Mouse (Mus musculus) retina, embryonic 14.5 days (tissue): ENCODE data around the gene Iscu.

Experiments
- DNase-seq: peaks from one replicate; pipeline ENCODE4 v3.0.0-alpha.2; 2015; ENCODE audit warnings: low spot score

Gene Iscu

DNA sequence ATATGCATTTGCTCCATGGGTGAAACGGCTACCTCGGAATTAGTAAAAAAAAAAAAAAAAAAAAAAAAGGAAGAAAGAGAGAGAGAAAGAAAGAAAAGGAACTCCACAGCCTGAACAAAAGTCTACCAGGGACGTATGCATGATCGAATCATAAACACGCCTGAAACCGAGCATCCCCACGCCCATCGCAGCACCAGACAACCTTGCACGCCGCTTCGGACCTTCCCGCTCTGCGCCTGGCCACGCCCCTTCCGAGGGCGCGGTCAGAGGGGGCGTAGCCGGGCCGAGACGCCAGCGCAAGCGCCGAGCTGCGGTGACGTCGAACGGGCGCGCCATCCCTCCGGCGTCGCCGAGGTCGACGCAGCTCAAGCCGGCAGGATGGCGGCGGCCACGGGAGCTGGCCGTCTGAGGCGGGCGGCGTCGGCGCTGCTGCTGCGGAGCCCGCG is at the start of gene Iscu, which contains the start of gene Sart3:
Gene Iscu (plus strand): TSS at position 299 of the 446 bp plus-strand sequence.
Gene Sart3 (minus strand): TSS at position 61 of the 446 bp plus-strand sequence.
- peak; percentile 95 for DNase-seq

DNA sequence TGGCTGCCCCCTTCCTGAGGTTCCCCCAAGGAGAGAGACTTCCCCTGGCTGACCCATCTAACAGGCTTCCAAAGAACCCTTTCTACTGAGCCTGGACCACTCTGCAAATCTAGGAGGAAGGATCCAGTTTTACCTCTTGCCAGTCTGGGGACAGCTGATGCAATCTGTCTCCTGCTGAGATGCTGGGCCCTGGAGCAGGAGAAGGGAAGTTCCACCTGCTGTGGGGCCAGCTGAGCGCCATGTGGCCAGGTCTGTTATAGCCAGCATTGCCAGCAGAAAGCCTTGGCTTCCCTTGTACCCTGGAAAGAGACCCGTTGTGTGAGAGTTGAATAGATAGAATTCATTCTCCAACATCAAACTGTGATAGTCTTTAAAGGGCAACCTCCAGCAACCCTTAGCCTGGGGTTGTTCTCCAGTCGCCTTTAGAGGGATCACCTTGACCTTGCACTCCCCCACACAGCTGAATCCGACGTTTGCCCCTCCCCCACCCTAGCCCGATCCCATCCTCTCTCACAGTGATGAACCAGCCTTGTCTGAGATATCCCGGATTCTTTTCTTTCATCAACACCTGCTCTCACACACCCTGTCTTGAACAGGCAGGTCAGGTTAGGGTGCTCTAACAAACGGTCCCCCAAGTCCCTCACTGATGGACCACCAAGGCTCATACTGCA is 48.8 kb upstream of the Iscu start:
- no peak for DNase-seq

DNA sequence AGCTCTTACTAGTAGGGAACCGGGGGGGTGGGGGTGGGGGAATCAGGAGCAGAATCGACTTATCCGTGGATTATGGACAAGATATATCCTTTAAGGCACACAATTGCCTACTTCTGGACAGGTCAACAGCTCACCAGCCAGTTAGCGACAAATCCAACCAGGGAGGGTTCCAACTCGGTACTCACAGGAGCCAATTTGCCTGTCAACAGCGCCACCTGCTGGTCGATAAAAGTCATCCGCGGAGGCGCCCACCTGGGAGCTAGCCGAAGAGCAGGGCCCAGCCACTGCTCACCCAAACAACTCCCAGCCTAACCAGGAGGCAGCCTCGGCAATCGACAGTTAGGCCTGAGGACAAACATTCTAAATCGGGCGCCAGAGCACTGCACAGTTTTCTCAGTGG is 48.1 kb upstream of the Iscu start, which contains the start of gene 1700069L16Rik:
Gene 1700069L16Rik (minus strand): TSS at position 327 of the 400 bp plus-strand sequence.
- peak; percentile 93 for DNase-seq

DNA sequence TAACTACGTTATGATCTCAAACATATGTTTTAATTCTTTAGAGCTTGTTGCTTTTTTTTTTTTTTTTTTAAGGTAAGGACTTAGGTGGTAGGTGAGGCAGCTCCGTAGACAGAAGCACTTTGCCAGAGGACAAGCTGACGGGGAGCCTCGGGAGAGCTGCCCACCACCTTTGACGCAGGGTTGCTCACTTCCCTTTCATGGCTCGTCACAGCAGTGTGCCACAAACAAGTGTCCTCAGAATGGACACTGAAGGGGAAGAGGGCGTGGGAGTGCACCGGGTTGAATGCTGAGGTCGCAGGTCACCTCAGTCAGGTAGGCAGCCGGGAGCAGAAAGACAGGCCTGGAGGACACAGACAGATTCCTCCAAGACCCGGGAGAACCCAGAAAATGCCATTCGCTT is 47.1 kb upstream of the Iscu start:
- no peak for DNase-seq

DNA sequence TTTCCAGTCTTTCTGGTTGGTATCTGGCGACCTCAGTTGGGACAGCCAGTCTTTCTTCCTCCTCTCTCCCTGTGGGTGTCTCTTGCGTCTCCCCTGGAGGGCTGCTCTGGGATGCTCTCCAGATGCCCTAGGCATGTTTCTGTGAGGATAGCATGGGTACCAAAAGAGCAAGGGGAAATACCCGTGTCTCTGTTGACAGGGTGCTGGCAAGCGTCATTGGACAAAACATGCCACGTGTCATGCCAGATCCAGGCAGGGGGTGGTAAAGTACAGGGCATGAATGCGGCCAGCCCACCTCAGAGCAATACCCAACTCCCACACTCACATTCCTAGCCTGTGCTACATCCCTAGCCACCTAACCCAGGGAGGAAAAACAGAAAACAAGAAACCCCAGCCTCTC is 45.9 kb upstream of the Iscu start:
- DNase-seq, result no peak

DNA sequence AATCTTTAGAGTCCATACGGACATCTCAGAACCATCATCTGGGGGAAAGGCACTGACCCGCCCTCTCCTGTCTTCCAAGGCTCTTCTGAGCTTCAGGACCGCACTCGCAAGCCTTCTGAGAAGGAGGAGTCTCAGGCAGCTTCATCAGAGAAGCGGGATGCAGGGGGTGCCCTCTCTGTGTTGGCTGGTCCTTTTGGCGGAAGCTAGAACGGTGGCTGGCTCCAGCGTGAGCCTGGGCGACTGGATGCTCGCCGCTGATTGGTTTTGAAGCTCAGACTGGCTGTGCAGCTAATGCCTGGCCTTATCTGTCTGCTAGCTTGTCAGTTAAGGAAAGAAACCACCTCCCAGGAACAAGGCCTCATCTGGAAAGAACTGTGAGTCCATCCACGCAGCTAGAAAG is 45.3 kb upstream of the Iscu start:
- no peak for DNase-seq

DNA sequence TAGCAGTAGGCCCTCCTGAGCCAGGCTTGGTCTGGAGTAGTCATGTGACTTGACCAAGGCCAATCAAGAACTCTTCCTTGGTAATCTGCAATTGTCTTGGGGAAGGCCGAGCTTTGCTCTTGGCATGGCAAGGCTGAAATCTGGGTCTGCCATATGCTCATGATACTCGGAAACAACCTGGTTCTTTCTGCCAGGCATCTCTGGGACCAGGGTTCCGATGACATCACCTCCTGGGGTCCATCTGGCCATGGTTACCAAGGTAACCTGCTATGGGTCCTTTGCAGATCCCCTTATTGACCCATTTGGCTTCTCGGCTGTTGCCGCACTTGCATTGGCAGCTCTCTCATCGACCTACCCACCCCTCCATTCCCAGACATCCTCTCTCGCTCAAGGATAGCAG is 44.5 kb upstream of the Iscu start:
- no peak for DNase-seq

DNA sequence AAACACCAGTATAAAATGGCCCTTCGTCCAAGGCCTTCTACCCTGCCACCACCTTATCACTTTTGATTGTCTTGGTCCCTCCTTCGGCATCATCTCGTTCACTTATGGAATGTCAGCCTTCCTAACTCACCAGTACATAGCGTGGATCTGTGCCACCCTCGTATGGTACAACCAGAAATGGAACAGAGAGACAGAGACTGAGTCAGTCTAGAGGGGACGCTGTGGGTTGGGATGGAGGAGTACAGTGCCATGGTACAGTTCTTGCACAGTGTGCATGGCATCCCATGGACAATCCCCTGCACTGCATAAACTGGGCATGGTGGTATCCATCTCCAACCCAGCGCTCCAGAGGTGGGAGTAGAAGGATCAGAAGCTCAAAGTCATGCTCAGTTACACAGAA is 43.9 kb upstream of the Iscu start:
- no peak for DNase-seq

DNA sequence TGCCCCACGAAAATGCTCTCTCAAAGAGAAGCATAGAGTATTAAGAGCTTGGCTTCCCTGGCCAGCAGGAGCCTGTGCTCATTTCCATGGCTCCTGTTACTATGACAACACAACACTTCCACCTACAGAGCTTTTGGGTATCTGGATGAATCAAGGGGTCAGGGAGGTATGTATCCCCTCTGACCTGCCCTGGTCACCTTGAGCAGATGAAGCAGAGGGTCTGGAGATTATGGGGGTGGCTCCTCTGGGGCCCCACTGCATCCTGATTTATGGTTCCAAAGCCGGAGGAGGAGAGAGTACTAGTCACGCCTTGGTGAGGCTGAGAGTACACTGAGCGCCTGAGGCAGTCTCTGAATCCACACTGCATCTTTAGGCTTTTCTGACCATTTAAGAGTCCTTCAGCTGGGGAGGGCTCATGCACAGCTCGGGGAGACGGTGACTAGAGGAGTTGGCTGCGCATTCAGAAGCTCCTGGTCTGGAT is 41.9 kb upstream of the Iscu start:
- DNase-seq, result no peak

DNA sequence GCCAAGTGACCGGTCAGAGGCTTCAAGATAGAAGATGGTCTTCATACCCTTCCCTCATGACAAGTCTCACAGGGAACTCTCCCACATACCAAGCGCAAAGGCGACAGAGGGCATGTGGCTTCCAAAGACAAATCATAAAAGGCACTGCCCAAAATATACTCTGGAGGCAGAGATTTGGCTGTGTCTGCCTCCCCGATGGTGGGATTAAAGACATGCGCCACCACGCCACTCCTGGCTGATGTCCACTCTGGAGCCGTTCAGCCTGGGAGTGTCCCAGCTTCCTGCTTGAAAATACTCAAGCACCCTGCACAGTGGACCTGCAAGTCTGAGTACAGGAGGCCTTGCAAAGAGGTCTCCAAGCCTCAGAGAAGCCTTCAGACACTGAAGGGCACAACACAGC is 41.4 kb upstream of the Iscu start:
- DNase-seq, result no peak

DNA sequence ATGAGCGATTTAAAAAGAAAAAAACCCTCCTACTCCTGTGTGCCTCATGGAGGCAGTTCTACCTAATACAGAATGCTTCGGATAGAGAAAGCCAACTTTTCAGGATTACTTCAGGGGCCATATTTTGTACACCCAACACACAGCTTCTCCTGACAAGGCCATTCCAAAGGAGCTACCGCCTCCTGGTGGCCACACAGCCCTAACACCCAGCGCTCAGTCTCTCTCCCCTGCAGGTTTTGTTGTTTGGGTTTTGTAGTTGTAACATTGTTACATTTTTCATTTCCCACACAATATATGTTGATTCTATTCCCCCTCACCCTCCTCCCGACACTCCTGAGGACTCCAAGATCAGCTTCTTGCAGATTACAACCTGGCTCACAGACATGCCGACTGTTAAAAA is 40.4 kb upstream of the Iscu start:
- DNase-seq, result peak; percentile 72

DNA sequence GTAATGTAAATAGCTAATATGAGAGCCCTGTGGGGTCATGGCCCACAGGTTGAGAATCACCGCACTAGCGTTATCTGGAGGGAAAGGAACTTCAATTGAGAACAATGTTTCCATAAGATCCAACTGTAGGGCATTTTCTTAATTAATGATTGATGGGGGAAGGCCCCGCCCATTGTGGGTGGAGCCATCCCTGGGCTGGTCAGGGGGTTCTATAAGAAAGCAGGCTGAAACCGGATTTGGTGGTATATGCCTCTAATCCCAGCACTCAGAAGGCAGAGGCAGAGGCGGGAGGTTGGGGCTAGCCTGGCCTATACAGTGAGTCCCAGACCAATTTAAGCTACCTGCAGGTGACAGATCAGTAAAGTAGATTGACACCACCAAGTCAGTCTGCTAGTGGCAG is 38.2 kb upstream of the Iscu start:
- peak; percentile 27 for DNase-seq

DNA sequence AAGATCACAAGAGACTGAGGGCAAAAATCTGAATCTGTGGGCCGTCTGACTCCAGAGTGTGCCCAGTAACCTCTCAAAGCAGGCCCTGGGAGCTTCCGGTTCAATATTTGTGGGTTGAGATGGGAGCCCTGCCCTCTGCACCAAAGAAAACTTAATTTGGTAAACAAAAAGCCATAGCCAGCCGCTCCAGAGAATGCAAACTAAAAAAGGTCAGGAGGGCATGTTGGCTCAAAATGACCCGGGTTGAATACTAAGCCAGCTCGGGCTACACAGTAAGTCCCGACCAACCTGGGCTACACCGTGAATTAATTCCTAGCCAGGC is 37.6 kb upstream of the Iscu start:
- DNase-seq, result no peak

DNA sequence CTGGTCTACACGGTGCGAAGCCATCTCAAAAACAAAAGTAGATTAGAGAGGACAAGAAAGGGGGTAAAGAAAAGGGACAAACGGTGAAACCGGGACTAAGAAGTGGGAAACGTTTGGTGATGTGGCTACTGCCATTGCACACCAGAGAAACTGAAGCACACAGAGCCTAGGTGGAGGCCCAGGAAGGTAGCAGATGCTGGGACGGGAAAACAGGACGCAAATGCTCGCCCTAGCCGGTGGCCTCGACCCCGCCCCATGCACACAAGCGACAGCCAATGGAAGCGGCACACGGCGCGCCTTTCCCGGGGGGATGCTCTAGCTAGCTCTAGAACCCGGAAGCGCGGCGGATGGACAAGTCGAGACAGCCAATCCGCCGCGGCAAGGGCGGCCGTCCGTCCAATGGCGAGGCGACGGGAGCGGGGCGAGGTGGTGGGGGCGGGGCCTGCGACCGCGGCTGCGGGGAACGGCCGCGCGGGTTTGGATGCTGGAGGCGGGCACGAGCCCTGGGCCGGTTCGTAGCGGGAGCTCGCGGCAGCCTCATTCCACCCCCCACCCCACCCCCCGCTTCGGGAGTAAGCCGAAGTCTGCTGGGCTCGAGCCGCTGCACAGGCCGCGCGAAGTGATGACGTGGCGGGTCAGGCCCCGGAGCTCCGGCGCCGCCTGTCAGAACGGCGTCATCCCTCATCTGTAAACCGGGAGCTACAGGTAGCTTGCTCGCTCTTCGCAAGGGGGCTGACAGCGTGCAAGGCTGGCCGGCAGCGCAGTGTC is 37.0 kb upstream of the Iscu start, which contains the start of gene Ficd:
Gene Ficd (plus strand): TSS at position 459 of the 768 bp plus-strand sequence.
- DNase-seq, result peak; percentile 99

DNA sequence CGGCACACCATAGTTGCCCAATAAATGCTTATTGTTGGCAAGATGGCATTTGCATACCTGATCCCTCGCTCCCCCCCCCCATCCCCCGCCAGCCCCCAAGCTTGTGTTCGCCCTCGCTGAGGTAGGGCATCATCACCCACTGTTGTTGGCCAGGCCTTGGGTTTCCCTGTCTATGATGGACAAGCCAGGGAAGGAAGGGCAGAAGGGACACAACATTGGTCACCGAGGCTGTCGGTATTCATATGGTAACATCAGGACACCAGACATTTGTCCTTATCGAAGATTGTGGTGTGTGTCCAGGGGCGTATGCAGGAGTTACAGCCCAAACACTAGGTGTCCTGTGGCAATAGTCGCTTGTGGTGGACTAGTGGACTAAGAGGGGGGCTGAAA is 36.4 kb upstream of the Iscu start:
- peak; percentile 21 for DNase-seq

DNA sequence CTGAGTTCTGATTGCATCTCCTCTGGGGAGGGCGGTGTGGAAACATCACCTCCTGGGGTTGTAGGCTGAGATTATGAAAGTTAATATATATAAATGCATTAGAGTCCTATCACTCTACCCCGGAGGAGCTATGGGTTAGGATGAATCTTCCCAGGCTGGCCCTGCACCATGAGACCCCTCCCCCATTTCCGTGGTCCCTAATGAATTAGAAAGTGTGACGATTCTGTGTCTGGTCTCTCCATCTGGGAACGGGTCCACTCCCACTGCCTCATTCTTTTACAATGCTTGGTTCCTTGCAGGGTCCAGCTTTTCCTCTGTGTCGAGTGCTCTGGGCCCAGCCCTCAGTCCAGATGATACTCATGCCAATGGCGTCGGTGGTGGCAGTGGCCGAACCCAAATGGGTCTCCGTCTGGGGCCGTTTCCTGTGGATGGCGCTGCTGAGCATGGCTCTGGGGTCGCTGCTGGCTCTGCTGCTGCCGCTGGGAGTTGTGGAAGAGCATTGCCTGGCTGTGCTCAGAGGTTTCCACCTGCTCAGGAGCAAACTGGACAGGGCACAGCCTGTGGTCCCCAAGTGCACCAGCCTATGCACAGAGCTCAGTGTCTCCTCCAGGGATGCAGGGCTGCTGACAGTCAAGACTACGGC is 35.9 kb upstream of the Iscu start:
- DNase-seq, result peak; percentile 12

DNA sequence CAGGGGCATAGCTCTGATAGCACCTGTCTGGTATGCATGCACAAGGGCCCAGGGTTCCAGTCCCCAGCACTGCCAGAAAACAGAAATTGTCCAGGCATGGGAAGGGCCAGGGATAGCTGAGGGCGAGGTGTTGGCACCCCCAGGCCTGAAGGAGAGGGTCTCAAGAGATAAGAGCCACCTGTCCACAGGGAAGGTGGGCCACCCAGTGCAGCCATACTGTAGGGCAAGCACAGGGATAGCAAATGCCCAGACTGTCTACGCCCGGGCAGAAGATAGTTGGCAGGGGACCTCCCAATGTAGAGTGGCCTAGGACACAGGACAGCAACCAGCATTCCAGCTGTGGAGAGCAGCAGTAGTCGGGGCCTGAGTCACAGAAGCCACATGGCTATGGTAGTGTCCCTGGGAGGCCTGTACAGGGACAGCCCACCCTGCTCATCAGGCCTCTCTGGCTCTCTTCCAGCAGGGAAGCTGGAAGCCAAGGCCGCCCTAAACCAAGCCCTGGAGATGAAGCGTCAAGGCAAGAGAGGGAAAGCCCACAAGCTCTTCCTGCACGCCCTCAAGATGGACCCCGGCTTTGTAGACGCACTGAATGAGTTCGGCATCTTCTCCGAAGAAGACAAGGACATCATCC is 34.8 kb upstream of the Iscu start:
- no peak for DNase-seq

DNA sequence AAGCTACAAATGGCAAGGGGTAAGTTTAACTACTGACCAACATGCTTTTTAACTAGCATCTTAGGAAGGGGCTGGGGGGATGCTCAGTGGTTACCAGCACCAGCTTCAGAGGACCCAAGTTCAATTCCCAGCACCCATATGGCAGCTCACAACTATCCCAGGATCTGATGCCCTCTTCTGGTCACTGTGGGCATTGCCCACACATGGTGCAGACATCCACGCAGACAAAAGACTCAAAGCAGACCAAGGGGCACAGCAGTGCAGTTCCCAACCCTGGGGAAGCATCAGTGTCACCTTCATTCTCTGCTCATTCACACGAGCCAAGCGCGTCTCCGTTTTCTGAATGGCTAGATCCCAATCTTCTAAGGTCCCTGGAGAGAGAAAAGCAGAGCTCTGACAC is 24.9 kb upstream of the Iscu start:
- DNase-seq, result no peak

DNA sequence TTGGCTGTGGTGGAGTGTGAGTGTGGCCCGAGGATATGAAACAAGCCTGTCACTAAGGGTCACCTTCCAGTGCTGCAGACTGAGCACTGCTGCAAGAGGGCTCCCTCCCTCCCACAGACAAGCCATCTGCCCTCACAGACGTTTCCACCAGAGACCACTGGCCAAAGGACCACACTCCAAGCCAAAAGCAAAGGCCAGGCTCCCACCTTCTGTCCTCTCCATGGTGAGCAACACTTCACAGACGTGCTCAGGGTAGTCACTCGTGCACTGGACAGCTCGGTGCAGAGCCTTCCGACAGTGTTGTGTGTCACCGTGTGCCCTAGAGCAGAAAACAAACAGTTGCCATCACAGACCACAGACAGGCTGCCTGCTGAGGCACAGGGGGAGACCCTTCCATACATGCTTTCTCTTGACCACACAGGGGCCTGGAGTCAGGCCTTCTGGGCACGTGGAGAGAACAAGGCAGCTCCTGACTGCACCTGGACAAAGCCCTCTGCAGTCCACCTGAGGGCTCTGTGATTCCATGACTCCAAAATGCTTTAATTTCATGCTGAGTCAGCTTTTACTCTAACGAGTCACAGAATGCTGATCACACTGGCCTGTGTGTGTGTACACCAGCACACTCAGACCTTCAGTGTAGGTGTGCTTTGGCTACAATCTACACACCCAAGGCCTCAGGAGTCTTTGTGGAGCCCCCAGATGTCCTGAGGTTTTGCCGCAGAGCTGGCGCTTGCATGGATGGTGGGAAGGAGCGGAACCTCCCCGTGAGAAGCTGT is 23.8 kb upstream of the Iscu start:
- DNase-seq, result no peak

DNA sequence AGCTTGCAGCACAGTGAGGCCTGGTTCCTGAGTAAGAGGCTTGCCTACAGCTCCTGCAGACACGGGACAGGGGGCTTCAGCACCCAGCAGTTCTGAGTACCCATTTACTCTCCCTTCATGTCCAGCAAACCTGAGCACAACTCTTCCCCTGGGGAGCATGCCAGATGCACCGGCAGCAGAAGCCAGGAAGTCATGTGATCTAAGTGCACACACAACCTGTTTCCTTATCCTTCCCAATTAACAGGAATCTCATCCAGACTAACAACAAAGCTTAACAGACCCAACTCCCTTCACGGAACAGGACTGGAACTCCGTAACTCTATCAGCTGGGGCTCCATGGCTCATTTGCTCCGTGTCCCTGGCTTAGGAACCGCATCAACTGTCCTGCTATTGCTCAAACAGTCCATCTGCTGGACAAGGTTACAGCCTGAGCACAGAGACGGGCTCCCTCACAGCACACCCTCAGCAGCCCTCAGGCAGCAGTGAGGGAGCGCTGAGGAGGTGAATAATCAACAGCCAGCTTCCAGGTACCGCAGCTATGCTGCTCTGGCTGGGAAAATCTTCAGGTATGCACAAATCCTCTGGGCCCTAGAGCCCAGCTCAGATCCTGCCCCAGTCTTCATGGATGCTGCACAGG is 20.9 kb upstream of the Iscu start:
- DNase-seq, result no peak

DNA sequence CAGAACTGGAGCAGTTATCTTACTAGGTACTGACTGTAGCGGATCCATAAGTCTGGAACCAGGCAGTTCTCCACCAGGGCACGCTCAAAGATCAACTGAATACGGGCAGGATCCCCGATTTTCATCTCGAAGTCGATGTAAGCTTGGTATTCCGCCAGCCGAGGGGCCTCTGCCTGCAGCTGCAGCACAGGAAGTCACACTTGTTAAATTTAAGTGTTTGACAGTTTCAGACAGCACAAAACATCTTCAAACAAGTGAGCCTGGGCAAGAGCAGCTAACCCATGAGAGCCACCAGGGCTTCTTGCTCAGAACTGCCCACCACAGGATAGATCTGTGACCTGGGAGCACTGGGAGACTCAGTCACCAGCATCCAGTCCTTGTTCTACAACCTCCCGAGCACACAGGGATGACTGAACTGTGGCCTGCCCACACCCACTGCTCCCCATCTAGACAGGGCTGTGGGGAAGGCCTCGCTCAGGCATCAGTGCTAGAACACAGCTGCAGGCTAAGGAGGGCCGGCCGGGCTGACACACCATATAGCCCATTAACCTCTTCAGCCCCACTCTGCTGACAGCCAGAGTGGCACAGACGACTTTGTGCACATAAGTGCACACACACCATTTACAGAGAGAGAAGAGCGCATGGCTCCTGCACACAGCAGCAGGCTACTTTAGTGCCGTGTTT is 17.1 kb upstream of the Iscu start:
- no peak for DNase-seq
